Mouse (Mus musculus) E14TG2a.4 (cell line): ENCODE data around the gene Sfxn4.

Experiments
- H3K27me3 ChIP-seq: 2 replicates; pipeline ENCODE4 v1.6.1; 2014; ENCODE audit warnings: low read length, control low read depth; ENCODE audit not compliant: insufficient read depth
- H3K36me3 ChIP-seq: 2 replicates; pipeline ENCODE4 v1.6.1; 2014; ENCODE audit warnings: low read length, control low read depth; ENCODE audit not compliant: insufficient read depth
- H3K4me1 ChIP-seq: replicated peaks from 2 replicates; pipeline ENCODE4 v1.6.1; 2014; ENCODE audit warnings: low read depth, low read length, control low read depth
- H3K4me3 ChIP-seq: replicated peaks from 2 replicates; pipeline ENCODE4 v1.5.1; 2014; ENCODE audit warnings: mild to moderate bottlenecking, low read length
- H3K9me3 ChIP-seq: 2 replicates; pipeline ENCODE4 v1.6.1; 2014; ENCODE audit warnings: low read length, control low read depth
- CTCF ChIP-seq: conservative IDR thresholded peaks from 2 replicates; pipeline ENCODE4 v1.5.1; 2014; ENCODE audit warnings: low read length
- NANOG ChIP-seq: IDR thresholded peaks from 2 replicates; pipeline ENCODE4 v1.6.1; 2014; ENCODE audit warnings: borderline replicate concordance, low read length, mixed read lengths
- POU5F1 ChIP-seq: IDR thresholded peaks from 2 replicates; pipeline ENCODE4 v1.6.1; 2014; ENCODE audit warnings: low read length, borderline replicate concordance

Gene Sfxn4

GRCm38 (mm10) chr19:60860868-60861700 lies at the start of gene Sfxn4:
Gene Sfxn4, minus strand, starts transcription at chr19:60861479.
- H3K4me1 ChIP-seq: peaks cover 16% of the 10 kb centered on the region
- peak within 1 kb of the TSS; percentile 77 for H3K4me3 ChIP-seq
- no peaks in the 10 kb centered on the region for H3K27me3 ChIP-seq
- H3K36me3 ChIP-seq: peaks cover 20% of the 10 kb centered on the region
- no peaks in the 10 kb centered on the region for H3K9me3 ChIP-seq
- no peak for TF ChIP-seq POU5F1
- no peak for TF ChIP-seq CTCF
- no peak for TF ChIP-seq NANOG

GRCm38 (mm10) chr19:60910304-60910703 lies 49.0 kb upstream of the Sfxn4 start:
- no peak overlapping the region for H3K4me3 ChIP-seq
- no peak for TF ChIP-seq NANOG
- no peak for TF ChIP-seq POU5F1
- TF ChIP-seq CTCF: no peak
- no peaks in the 10 kb centered on the region for H3K36me3 ChIP-seq
- H3K9me3 ChIP-seq: no peaks in the 10 kb centered on the region
- H3K4me1 ChIP-seq: no peaks in the 10 kb centered on the region
- no peaks in the 10 kb centered on the region for H3K27me3 ChIP-seq

- Histone ChIP-seq H3K9me3 (peaks cover 6% of the 10 kb centered on the region; the same call in 1 of the 2 replicates), H3K4me3 (no peak overlapping the region), H3K27me3 (no peaks in the 10 kb centered on the region), H3K4me1 (no peaks in the 10 kb centered on the region), H3K36me3 (no peaks in the 10 kb centered on the region)
- TF ChIP-seq CTCF (no peak), NANOG (no peak), POU5F1 (no peak)
Observed at GRCm38 (mm10) chr19:60905477-60905876, 44.2 kb upstream of the Sfxn4 start.

- TF ChIP-seq NANOG (no peak), POU5F1 (no peak), CTCF (no peak)
- Histone ChIP-seq H3K36me3 (no peaks in the 10 kb centered on the region), H3K4me3 (no peak overlapping the region), H3K4me1 (no peaks in the 10 kb centered on the region), H3K27me3 (no peaks in the 10 kb centered on the region), H3K9me3 (peaks cover 6% of the 10 kb centered on the region; the same call in 1 of the 2 replicates)
Observed at GRCm38 (mm10) chr19:60903971-60904370, 42.7 kb upstream of the Sfxn4 start.

- H3K36me3 ChIP-seq: no peaks in the 10 kb centered on the region
- TF ChIP-seq NANOG (no peak), POU5F1 (no peak), CTCF (no peak)
- peaks cover 6% of the 10 kb centered on the region; the same call in 1 of the 2 replicates for H3K9me3 ChIP-seq
- no peak overlapping the region for H3K4me3 ChIP-seq
- H3K27me3 ChIP-seq: no peaks in the 10 kb centered on the region
- H3K4me1 ChIP-seq: no peaks in the 10 kb centered on the region
Observed at GRCm38 (mm10) chr19:60903139-60903538, 41.9 kb upstream of the Sfxn4 start.

- Histone ChIP-seq H3K27me3 (peaks cover 16% of the 10 kb centered on the region), H3K9me3 (no peaks in the 10 kb centered on the region), H3K4me3 (no peak overlapping the region), H3K4me1 (peaks cover 3% of the 10 kb centered on the region; the same call in 1 of the 2 replicates), H3K36me3 (no peaks in the 10 kb centered on the region)
- TF ChIP-seq CTCF (no peak), NANOG (no peak), POU5F1 (no peak)
Observed at GRCm38 (mm10) chr19:60895251-60895880, 34.1 kb upstream of the Sfxn4 start.

GRCm38 (mm10) chr19:60891934-60892547 lies 30.8 kb upstream of the Sfxn4 start:
- Histone ChIP-seq H3K36me3 (no peaks in the 10 kb centered on the region), H3K27me3 (peaks cover 16% of the 10 kb centered on the region), H3K4me3 (no peak overlapping the region), H3K9me3 (no peaks in the 10 kb centered on the region), H3K4me1 (peaks cover 22% of the 10 kb centered on the region)
- TF ChIP-seq NANOG: no peak
- TF ChIP-seq CTCF: peak; percentile 86
- no peak for TF ChIP-seq POU5F1

- H3K4me3 ChIP-seq: peak overlapping the region; percentile 98
- H3K36me3 ChIP-seq: no peaks in the 10 kb centered on the region
- no peaks in the 10 kb centered on the region for H3K9me3 ChIP-seq
- H3K4me1 ChIP-seq: peaks cover 22% of the 10 kb centered on the region
- TF ChIP-seq CTCF: no peak
- no peak for TF ChIP-seq NANOG
- TF ChIP-seq POU5F1: no peak
- H3K27me3 ChIP-seq: peaks cover 16% of the 10 kb centered on the region
Observed at GRCm38 (mm10) chr19:60891123-60891470, 29.8 kb upstream of the Sfxn4 start.
